Mouse (Mus musculus) Muller cell, postnatal 12 days (primary cell): ENCODE results near the gene Tmem131.

Experiments
- DNase-seq: peaks from one replicate; pipeline ENCODE4 v3.0.0-alpha.2; 2015; ENCODE audit errors: inconsistent ontology term

The Tmem131 gene

DNA sequence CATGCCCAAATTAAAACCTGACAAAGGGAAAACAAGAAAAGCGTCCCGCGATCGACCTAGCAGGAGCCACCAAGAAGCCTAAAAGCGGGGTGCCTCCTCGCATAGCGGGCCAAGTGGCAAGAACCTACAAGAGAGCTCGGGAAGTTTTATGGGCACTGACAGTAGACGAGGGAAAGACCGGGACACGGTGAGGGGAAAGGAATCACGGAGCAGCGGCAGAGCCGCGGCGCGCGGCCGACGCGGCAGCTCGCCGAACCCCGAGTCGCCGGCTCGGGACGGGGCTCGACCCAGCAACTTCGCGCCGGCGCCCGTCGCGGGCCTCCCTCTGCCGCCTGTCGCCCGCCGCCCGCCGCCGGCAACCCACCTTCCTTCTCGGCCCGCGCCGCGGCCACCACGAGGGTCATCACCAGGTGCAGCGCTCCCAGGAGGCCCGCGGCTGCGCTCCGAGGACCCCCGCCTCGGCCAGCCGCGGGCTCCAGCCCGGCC lies 4.6 kb downstream of the Tmem131 start:
- peak; percentile 53 for DNase-seq

DNA sequence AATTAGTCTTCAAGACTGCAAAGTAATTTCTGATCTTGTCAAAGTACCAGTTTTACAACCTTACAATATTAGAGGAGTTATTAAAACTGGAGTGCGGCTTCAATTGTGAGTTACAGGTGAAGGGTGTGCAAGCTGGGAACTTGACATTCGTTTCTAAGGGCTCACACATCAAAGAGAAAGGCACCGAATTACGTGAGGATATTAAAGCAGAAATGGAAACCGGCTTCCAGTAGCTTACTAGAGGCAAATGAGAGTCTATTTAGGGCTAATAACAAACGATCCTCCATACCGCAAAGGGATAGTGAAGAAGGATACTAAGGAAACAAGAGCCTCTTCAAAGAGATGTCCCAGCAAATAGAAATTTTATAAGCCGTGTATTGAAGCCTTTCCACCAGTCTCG lies 5.1 kb downstream of the Tmem131 start:
- DNase-seq = no peak

GRCm38 (mm10) chr1:36937648-36938047 lies 5.8 kb downstream of the Tmem131 start:
- DNase-seq = no peak

DNA sequence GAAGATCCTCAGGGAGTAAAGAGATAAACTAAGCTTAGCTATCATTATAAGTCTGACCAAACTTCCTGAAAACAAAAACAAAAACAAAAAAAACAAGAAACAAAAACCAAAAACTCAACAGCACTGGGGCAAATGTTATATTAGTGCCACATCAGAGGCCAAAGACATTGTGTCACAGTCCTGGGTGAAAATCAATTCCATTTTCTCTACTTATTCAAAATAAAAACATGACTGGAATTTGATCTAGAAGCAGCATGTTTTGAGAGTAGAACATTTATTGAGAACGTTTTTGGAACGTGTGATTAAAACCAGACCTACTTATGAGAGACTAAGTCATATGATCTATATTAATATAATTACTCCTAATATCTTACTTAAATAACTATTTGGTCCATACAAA lies 6.5 kb downstream of the Tmem131 start:
- no peak for DNase-seq

DNA sequence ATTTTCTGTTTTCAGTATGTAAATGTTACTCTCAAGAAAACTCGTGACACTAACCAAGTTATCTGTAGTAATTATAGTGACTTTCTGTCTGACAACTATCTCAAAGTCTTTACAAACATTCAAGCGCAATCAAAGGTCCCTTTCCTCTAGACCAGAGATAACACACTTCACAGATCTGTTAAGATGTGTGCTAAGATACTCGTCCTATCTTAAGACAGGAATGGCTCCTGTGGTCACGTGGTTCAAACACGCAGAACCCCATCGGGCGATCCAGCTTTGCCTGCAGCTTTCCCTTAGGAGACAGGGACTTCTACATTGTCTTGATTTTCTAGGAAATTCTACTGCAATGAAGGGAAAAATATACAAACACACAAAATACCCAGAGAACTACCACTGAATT lies 6.9 kb downstream of the Tmem131 start:
- no peak for DNase-seq

- no peak for DNase-seq
These were observed 8.7 kb downstream of the Tmem131 start for GRCm38 (mm10) chr1:36934778-36935177.

GRCm38 (mm10) chr1:36933965-36934585 lies 9.4 kb downstream of the Tmem131 start:
- no peak for DNase-seq

GRCm38 (mm10) chr1:36932231-36932630 lies 11.2 kb downstream of the Tmem131 start:
- no peak for DNase-seq

- DNase-seq = no peak
These were observed 12.6 kb downstream of the Tmem131 start for GRCm38 (mm10) chr1:36930911-36931310.

GRCm38 (mm10) chr1:36929996-36930395 lies 13.5 kb downstream of the Tmem131 start:
- no peak for DNase-seq

GRCm38 (mm10) chr1:36928357-36929330 lies 14.8 kb downstream of the Tmem131 start:
- no peak for DNase-seq

DNA sequence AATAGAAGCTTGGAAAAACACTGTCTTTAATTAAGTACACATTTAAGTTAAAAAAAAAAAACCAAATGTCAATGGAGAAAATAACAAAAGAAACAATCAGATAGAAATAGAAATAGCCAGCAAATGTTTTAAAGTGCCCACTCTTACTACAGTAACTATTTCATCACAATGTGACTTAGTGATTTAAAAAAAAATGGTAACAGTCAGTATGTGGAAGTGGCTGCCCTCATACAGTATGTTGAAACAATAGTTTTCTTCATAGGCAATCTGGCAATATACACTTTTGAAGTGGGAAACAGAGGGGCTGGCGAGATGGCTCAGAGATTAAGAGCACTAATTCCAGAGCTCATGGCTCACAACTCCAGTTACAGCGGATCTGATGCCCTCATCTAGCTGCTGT lies 15.9 kb downstream of the Tmem131 start:
- DNase-seq = no peak

DNA sequence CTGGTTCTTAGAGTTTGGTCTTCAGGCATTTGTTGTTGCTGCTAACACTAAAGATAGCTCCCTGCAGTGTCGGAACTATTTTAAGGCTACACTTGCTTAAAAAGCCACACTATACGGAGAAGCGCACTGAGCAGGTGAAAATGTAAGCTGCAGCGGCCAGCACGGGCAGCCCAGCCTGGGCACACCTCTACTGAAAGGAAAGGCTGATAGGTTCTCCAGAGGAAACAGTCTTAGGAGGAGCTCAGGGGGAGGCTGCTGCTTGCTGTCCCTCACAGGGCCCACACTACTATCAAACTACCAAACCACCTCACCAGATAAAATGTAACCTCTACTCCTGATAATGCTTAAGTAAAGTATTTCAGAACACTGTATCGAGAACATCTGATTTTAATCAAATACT lies 16.7 kb downstream of the Tmem131 start:
- DNase-seq = no peak

DNA sequence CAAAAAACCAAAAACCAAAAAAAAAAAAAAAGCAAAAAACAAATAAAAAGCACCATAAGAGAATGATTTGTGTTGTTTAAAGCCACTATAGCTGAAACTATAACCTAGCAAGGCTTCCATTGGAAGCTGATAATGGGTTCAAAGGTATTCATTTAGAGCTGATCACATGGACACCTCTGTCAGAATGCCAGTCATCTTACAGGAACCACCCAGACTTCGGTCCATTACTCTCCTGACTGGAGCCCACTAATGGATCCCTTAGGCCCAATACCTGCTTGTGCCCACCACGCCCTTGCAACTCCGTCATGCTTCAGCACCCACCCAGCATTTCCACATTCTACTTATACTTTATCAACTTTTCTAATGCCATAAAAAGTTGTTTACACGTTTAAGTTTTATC lies 17.2 kb downstream of the Tmem131 start:
- no peak for DNase-seq

DNA sequence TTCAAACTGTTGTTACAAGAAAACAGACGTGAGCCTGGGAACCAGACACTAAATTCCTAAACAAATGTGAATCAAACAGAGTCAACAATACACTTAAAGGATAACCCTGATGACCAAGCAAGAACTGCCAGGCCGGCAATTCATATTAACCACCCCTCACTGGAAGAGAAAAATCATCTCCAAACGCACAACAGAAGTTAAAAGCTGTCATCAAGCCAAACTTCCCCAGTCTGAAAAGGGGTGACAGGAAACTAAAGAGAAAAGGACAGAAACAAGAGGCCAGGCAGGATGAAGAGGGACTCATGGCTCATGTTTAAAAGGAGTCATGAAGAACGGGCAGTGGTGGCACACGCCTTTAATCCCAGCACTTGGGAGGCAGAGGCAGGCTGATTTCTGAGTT lies 17.7 kb downstream of the Tmem131 start:
- no peak for DNase-seq

DNA sequence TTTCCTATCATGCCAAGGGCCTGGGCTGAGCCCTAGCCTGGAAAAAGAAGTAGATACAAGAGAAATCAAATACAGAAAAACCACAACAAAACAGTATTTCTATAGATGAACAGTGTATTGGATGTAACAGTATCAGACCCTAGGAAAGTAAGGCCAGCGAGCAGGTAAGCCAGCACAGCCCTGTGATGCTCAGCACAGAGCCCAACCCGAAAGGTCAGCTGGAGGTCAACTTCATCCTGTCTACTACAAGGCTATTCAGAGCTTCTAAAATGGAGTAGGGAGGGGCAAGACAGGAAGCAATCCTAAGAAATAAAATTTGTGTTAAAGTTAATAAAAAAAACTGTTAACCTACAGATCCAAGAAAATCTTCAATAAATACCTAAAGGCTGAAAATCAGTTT lies 18.6 kb downstream of the Tmem131 start:
- no peak for DNase-seq

GRCm38 (mm10) chr1:36923911-36924310 lies 19.6 kb downstream of the Tmem131 start:
- no peak for DNase-seq

- peak; percentile 43 for DNase-seq
These were observed 20.6 kb downstream of the Tmem131 start for GRCm38 (mm10) chr1:36922623-36923421.

DNA sequence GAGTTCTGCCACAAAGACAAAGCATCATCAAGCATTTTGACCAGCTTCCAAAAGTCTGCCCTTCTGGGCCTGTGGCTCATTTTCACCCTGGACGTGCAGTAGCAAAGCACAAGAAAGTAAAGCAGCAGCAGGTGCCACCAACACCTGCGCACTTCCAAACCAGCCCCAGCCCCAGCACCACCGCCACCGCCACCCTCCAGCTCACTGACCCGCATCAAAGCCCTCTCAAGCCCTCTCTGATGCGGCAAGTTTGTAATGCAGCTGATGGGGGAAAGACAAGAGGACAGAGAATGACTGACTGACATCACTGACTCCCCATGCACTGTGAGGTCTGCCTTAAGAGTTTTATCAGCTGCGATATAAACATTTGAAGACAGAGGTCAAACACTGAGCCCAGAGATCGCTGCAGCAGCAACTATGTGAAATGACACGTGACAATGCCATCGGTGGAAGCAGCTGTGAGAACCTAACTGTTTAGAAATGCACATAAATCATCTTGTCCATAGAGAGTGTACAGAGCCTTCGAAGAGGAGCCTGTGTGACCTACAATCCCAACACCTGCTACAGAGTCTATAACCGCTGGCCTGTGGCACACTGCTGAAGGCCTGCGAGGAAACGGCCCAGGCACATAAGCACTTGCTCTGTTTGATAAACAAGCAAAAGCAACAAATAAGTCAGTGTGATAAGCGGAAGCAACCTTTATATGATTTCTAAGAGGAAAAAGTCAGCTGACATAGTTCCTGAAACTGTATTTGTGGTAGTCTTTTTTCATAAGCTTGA lies 21.7 kb downstream of the Tmem131 start:
- peak; percentile 40 for DNase-seq

DNA sequence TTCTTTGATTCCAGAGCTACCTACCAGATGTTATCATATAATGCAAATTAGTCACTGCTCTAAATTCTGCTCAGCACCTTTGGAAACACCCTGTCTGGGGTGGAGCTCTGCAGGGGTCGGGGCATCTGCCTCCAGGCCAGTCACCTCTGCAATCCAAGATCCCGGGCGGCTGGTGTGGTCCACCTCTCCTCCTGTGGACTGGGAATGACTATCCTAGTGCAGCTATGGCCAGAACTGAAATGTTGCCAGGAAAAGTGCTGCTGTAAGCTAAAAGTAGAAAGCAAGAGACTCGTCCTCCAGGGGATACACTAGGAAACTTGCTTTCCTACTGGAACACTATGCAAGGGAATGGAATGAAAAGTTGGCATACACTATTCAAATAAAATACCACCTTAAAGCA lies 22.7 kb downstream of the Tmem131 start:
- DNase-seq = no peak

DNA sequence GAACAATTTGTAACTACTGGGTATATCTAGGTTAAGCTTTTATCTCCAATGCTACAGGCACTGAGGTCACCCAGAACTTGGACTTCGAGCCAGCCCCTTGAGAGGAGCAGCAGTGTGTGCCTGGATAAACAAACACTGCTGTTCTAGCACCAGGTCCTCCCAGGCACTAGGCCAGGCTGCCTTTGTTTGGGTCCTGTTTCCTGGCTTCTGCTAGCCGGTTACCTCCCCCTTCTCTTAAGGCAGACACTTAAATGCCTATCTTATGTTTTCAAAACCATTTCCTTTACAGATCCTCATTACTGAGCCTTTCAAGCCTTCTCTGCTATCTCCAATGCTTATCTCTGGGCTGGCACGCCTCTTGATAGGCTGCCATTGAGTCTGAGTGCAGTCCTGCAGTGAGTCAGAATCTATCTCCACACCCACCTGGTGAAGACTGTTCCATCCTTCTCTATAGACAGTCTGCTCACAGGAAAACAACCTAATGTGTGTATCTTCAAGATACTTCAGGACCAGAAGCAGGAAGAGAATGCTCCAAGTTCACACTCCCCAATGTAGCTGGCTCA lies 23.2 kb downstream of the Tmem131 start:
- DNase-seq = peak; percentile 46
